Mouse (Mus musculus) subcutaneous adipose tissue, adult 2 months (tissue): ENCODE data around the gene Prr22. TPM values are rescaled to one million over a fixed set of nuclear protein-coding genes. Genes with fewer than 3 reads are reported as not detected.

Experiments
- polyA plus RNA-seq: library from polyadenylated mRNA; depleted of rRNA; stranded (reverse); fragments of >200 nt; gene quantifications from 2 replicates; pipeline ENCODE4 v1.2.3, GENCODE M21; 2012; ENCODE audit warnings: low replicate concordance; rRNA removed

Gene Prr22
- polyA plus RNA-seq = 0.83 and 2.1 TPM in 2 replicates

DNA sequence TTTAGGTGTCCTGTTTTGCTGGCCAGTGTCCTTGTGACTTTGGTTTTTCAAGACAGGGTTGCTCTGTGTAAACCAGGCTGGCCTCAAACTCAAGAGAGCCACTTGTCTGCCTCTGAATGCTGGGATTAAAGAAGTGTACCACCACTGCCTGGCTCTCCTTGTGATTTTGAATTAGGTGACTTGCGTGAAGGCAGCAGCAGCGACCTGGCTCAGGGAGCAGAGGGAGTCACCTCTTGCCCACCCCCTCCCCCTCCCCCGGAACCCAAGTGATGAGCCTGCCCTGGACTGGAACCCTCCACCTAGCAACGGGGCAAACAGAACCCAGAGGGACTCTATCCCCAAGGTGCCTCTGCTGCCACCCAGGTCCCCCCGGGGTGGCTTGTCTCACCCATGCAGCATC lies at the start of gene Prr22:
Gene Prr22, plus strand, starts transcription at position 301 of the 400 bp plus-strand sequence.

GRCm38 (mm10) chr17:56757416-56758123 lies 12.5 kb upstream of the Prr22 start, which contains the start of gene Nrtn:
Gene Nrtn (minus strand): TSS chr17:56757530.

DNA sequence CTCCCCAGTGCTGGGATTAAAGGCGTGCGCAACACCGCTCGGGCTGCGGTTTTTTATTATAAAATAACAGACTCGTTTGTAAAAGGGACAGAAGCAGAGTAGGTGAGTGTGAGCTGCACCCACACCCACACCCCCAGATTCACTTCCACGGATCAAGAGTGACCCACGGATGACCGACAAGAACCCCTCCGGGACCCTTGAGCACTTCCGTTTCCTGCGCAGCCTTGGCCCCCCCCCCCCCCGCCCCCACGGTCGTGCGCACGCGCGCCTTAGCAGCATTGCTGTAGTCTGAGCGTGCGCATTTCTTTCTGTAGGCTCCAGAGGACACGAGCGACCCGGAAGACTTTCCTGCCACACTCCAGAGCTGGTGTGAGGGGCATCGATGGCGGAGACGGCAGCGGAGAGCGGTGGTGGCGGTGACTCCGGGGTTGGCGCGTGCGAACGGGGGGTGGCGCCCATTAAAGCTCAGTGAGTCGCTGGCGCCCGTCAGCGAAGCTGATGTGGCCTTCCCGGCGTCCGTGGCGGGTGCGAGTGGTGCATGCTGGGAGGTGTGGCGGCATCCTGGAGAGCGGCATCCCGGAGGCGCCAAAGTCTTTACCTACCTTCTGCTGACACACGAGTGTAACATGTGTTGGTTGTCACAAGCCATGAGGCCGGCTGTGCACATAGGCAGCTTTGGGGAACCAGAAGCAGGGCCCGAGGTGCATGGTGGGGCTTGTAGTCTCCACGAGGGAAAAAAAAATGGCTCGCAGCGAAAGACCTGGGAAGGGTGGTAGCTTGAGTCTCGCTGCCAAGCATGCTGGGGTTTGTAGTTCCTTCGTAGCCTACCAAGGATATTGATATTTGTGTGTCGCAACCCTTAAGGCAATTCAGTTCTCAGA lies 5.3 kb upstream of the Prr22 start, which contains the start of gene Dus3l:
Gene Dus3l, plus strand, starts transcription at position 284 of the 881 bp plus-strand sequence.

Other genes starting within 250 kb of the Prr22 start
- gene Gm20219, start 215.9 kb upstream of the Prr22 start, polyA plus RNA-seq = 1.7 and 11.7 TPM in 2 replicates
- 49.3 and 95.5 TPM in 2 replicates for gene Safb2, start 185.7 kb upstream of the Prr22 start, polyA plus RNA-seq
- gene Safb, start 185.4 kb upstream of the Prr22 start, polyA plus RNA-seq = 47.6 and 135 TPM in 2 replicates
- gene 2410015M20Rik, start 160.5 kb upstream of the Prr22 start, polyA plus RNA-seq = 212 and 312 TPM in 2 replicates
- gene Rpl36, start 156.8 kb upstream of the Prr22 start, polyA plus RNA-seq = 1,682 and 2,676 TPM in 2 replicates
- 89.6 and 94.0 TPM in 2 replicates for gene Lonp1, start 143.4 kb upstream of the Prr22 start, polyA plus RNA-seq
- gene Catsperd, start 142.1 kb upstream of the Prr22 start, polyA plus RNA-seq = 0.10 and 0.91 TPM in 2 replicates
- gene Ranbp3, start 97.0 kb upstream of the Prr22 start, polyA plus RNA-seq = 65.2 and 115 TPM in 2 replicates
- gene Ndufa11, start 52.5 kb upstream of the Prr22 start, polyA plus RNA-seq = 611 and 638 TPM in 2 replicates
- gene Vmac, start 52.2 kb upstream of the Prr22 start, polyA plus RNA-seq = 26.0 and 39.8 TPM in 2 replicates
- gene Nrtn, start 12.7 kb upstream of the Prr22 start, polyA plus RNA-seq = 2.3 and 32.0 TPM in 2 replicates
- 49.9 and 90.2 TPM in 2 replicates for gene Dus3l, start 5.5 kb upstream of the Prr22 start, polyA plus RNA-seq
- gene Rfx2, start 60.8 kb downstream of the Prr22 start, polyA plus RNA-seq = 13.1 and 38.2 TPM in 2 replicates
- not detected in 2 replicates for gene Acsbg2, start 104.2 kb downstream of the Prr22 start, polyA plus RNA-seq
- gene 1700061G19Rik, start 105.2 kb downstream of the Prr22 start, polyA plus RNA-seq = 0.09 and 0.19 TPM in 2 replicates
- 39.4 and 72.8 TPM in 2 replicates for gene Mllt1, start 165.2 kb downstream of the Prr22 start, polyA plus RNA-seq
- 0.09 TPM in 1 of 2 replicates, not detected in the other for gene Acer1, start 211.9 kb downstream of the Prr22 start, polyA plus RNA-seq
- 192 and 198 TPM in 2 replicates for gene Clpp, start 220.1 kb downstream of the Prr22 start, polyA plus RNA-seq
- 27.3 and 34.3 TPM in 2 replicates for gene Alkbh7, start 227.1 kb downstream of the Prr22 start, polyA plus RNA-seq
- gene Pspn, start 229.8 kb downstream of the Prr22 start, polyA plus RNA-seq = not detected in 2 replicates
- 22.9 and 36.9 TPM in 2 replicates for gene Gtf2f1, start 241.0 kb downstream of the Prr22 start, polyA plus RNA-seq
- gene Gm17949, start 241.2 kb downstream of the Prr22 start, polyA plus RNA-seq = 0.19 TPM in 1 of 2 replicates, not detected in the other